ENCODE assay signal across 20 mouse cellular contexts in genomic region chr7:119002501-119002900, GRCm38 (mm10). TPM values are rescaled to one million over a fixed set of nuclear protein-coding genes. Genes with fewer than 3 reads are reported as not detected.
DNase-seq lines count a peak whose midpoint lies in the region; ATAC-seq and TF ChIP-seq lines count a peak whose summit lies in the region.
"Had no signal": no experiment of that assay in that cellular context is flagged by ENCODE, and none has a peak within 500 bp of the region (broad histone marks: within the 10 kb centered on the region; RNA-seq: fewer than 3 reads in every experiment).

No protein-coding gene starts in this region.

- no peaks in the 10 kb centered on the region for H3K9me3 ChIP-seq in embryonic facial prominence, embryonic 12.5 days
- H3K9me3 ChIP-seq in embryonic facial prominence, embryonic 10.5 days = no peaks in the 10 kb centered on the region
- H3K9me3 ChIP-seq in kidney, embryonic 16.5 days (ENCODE audit: low read length) = no peaks in the 10 kb centered on the region
- no peaks in the 10 kb centered on the region for H3K9me3 ChIP-seq in forebrain, embryonic 12.5 days
- H3K9me3 ChIP-seq: heart, embryonic 15.5 days; hindbrain, embryonic 10.5 days; hindbrain, embryonic 15.5 days had no signal

- no peaks in the 10 kb centered on the region for H3K27me3 ChIP-seq in embryonic facial prominence, embryonic 12.5 days
- no peaks in the 10 kb centered on the region for H3K27me3 ChIP-seq in embryonic facial prominence, embryonic 10.5 days (replicated peaks; ENCODE audit: low read depth, poor library complexity, severe bottlenecking)
- no peaks in the 10 kb centered on the region for H3K27me3 ChIP-seq in kidney, adult 2 months (replicated peaks; ENCODE audit: control insufficient read depth, insufficient read depth, low read length)
- no peaks in the 10 kb centered on the region for H3K27me3 ChIP-seq in kidney, embryonic 16.5 days (ENCODE audit: insufficient read depth, low read length)
- H3K27me3 ChIP-seq in forebrain, embryonic 12.5 days = no peaks in the 10 kb centered on the region
- H3K27me3 ChIP-seq: hindbrain, embryonic 15.5 days had no signal

- no peaks in the 10 kb centered on the region for H3K36me3 ChIP-seq in embryonic facial prominence, embryonic 12.5 days
- no peaks in the 10 kb centered on the region for H3K36me3 ChIP-seq in embryonic facial prominence, embryonic 10.5 days (replicated peaks)
- H3K36me3 ChIP-seq in kidney, adult 2 months (ENCODE audit: control insufficient read depth, insufficient read depth, low read length) = no peaks in the 10 kb centered on the region
- no peaks in the 10 kb centered on the region for H3K36me3 ChIP-seq in kidney, embryonic 16.5 days (ENCODE audit: insufficient read depth, low read length)
- no peaks in the 10 kb centered on the region for H3K36me3 ChIP-seq in forebrain, embryonic 12.5 days (replicated peaks)
- H3K36me3 ChIP-seq: heart, embryonic 15.5 days; hindbrain, embryonic 10.5 days; hindbrain, embryonic 15.5 days had no signal

- peak; percentile 37; the same call in 1 of the 2 replicates for ATAC-seq in embryonic facial prominence, embryonic 12.5 days (ENCODE audit: insufficient number of reproducible peaks, insufficient read depth, low FRiP score, low TSS enrichment)
- ATAC-seq in kidney, embryonic 16.5 days (ENCODE audit: low FRiP score, low TSS enrichment) = no peak
- no peak for ATAC-seq in forebrain, embryonic 12.5 days (ENCODE audit: low FRiP score)
- ATAC-seq: forebrain, embryonic 14.5 days; intestine, embryonic 16.5 days had no signal

- TF ChIP-seq POLR2A in kidney, adult 2 months (IDR thresholded peaks at IDR 0.05; ENCODE audit: low read depth, low read length) = no peak

- H3K27ac ChIP-seq in embryonic facial prominence, embryonic 12.5 days = no peak overlapping the region
- no peak overlapping the region for H3K27ac ChIP-seq in embryonic facial prominence, embryonic 10.5 days (replicated peaks)
- H3K27ac ChIP-seq in kidney, adult 2 months (ENCODE audit: insufficient read depth, low read depth, low read length) = no peak overlapping the region
- no peak overlapping the region for H3K27ac ChIP-seq in kidney, embryonic 16.5 days (ENCODE audit: low read length)
- H3K27ac ChIP-seq in forebrain, embryonic 12.5 days = no peak overlapping the region
- H3K27ac ChIP-seq: gastrocnemius, adult 2 months; heart, embryonic 15.5 days; hindbrain, embryonic 10.5 days; hindbrain, embryonic 15.5 days had no signal

- no peak overlapping the region for H3K4me3 ChIP-seq in embryonic facial prominence, embryonic 12.5 days
- no peak overlapping the region for H3K4me3 ChIP-seq in embryonic facial prominence, embryonic 10.5 days
- no peak overlapping the region for H3K4me3 ChIP-seq in kidney, adult 2 months (ENCODE audit: insufficient read depth, low read depth, low read length)
- no peak overlapping the region for H3K4me3 ChIP-seq in kidney, embryonic 16.5 days (ENCODE audit: low read length)
- no peak overlapping the region for H3K4me3 ChIP-seq in forebrain, embryonic 12.5 days (replicated peaks)
- H3K4me3 ChIP-seq: gastrocnemius, adult 2 months; heart, embryonic 15.5 days; hindbrain, embryonic 10.5 days; hindbrain, embryonic 15.5 days had no signal

- no peaks in the 10 kb centered on the region for H3K4me1 ChIP-seq in embryonic facial prominence, embryonic 12.5 days
- no peaks in the 10 kb centered on the region for H3K4me1 ChIP-seq in embryonic facial prominence, embryonic 10.5 days
- no peaks in the 10 kb centered on the region for H3K4me1 ChIP-seq in kidney, adult 2 months (ENCODE audit: control insufficient read depth, insufficient read depth, low read length)
- H3K4me1 ChIP-seq in kidney, embryonic 16.5 days (ENCODE audit: insufficient read depth, low read length) = no peaks in the 10 kb centered on the region
- no peaks in the 10 kb centered on the region for H3K4me1 ChIP-seq in forebrain, embryonic 12.5 days
- H3K4me1 ChIP-seq: heart, embryonic 15.5 days; hindbrain, embryonic 10.5 days; hindbrain, embryonic 15.5 days had no signal

- no peak for TF ChIP-seq CTCF in kidney, adult 2 months (conservative IDR thresholded peaks at IDR 0.05; ENCODE audit: insufficient read depth, insufficient read length, low read depth, low read length)

- no peak for DNase-seq in embryonic facial prominence, embryonic 10.5 days (ENCODE audit: low spot score)
- peak; percentile 50 for DNase-seq in kidney, adult 2 months
- DNase-seq in kidney, postnatal 14 days = peak; percentile 36
- no peak for DNase-seq in embryo, embryonic 9.5 days (ENCODE audit: extremely low spot score)
- DNase-seq: adrenal gland, adult 2 months; adrenal gland, postnatal 25 days; cerebellum, adult 18-20 months; gastrocnemius, adult 2 months; gastrocnemius, postnatal 25 days; heart, adult 18-20 months; heart, postnatal 14 days had no signal

- 65% methylated on average over 2 of the region's 2 CpGs for WGBS in embryonic facial prominence, embryonic 12.5 days
- 68% methylated on average over 2 of the region's 2 CpGs for WGBS in embryonic facial prominence, embryonic 10.5 days
- WGBS in kidney, adult 2 months = 19% methylated on average over 2 of the region's 2 CpGs
- 60% methylated on average over 2 of the region's 2 CpGs for WGBS in kidney, embryonic 16.5 days
- 59% methylated on average over 2 of the region's 2 CpGs for WGBS in forebrain, embryonic 12.5 days

- no peak overlapping the region for H3K4me2 ChIP-seq in embryonic facial prominence, embryonic 12.5 days (replicated peaks)
- no peak overlapping the region for H3K4me2 ChIP-seq in kidney, embryonic 16.5 days (replicated peaks; ENCODE audit: low read depth, low read length)
- no peak overlapping the region for H3K4me2 ChIP-seq in forebrain, embryonic 12.5 days
- H3K4me2 ChIP-seq: heart, embryonic 11.5 days; heart, embryonic 15.5 days; hindbrain, embryonic 15.5 days had no signal

- H3K9ac ChIP-seq in embryonic facial prominence, embryonic 12.5 days = no peak overlapping the region
- H3K9ac ChIP-seq in kidney, embryonic 16.5 days (replicated peaks; ENCODE audit: low read length) = no peak overlapping the region
- no peak overlapping the region for H3K9ac ChIP-seq in forebrain, embryonic 12.5 days
- H3K9ac ChIP-seq: heart, embryonic 15.5 days; hindbrain, embryonic 15.5 days had no signal

RNA-seq across cellular contexts. Expression of gene Gprc5b, which starts 7.5 kb away (rescaled TPM):
- 9.2 and 10.5 TPM in 2 replicates for polyA plus RNA-seq in embryonic facial prominence, embryonic 12.5 days (2016; fragmentation: Nextera tagmentation; extraction: Ambion mirVana)
- 7.2 and 8.2 TPM in 2 replicates for polyA plus RNA-seq in embryonic facial prominence, embryonic 10.5 days (2016; fragmentation: Nextera tagmentation; extraction: Ambion mirVana)
- 18.9 and 22.6 TPM in 2 replicates for polyA plus RNA-seq in kidney, adult 2 months (2012; rRNA removed)
- polyA plus RNA-seq in kidney, embryonic 16.5 days (2015; fragmentation: Nextera tagmentation; extraction: Ambion mirVana) = 5.4 and 7.0 TPM in 2 replicates
- polyA plus RNA-seq in forebrain, embryonic 12.5 days (2016; fragmentation: Nextera tagmentation; extraction: Ambion mirVana) = 11.8 and 15.1 TPM in 2 replicates

Comparison
In these comparisons a context has a peak if more than half of its experiments do, and no peak if none do; other contexts are left out.
1. DNase-seq: peak in kidney, adult 2 months (single experiment) and kidney, postnatal 14 days (single experiment); none in embryonic facial prominence, embryonic 10.5 days (single experiment) and embryo, embryonic 9.5 days (single experiment).